Mouse (Mus musculus) limb, embryonic 14.5 days (tissue): Measurements from ENCODE around the gene Ormdl1. TPM values are rescaled to one million over a fixed set of nuclear protein-coding genes. Genes with fewer than 3 reads are reported as not detected.
"Not testable (repeated sequence)": the region's sequence is repeated elsewhere in the genome, so short reads cannot be mapped to it uniquely, and the experiment has no call there.

Experiments
- ATAC-seq: fragments of 200-750 bp; cut with Nextera tagmentation; 2 replicates; pipeline ENCODE4 v1.8.0; 2017; ENCODE audit warnings: low read depth, moderate number of reproducible peaks, moderate TSS enrichment; ENCODE audit not compliant: low FRiP score
- DNase-seq: peaks from one replicate; pipeline ENCODE4 v3.0.0-alpha.2; 2015; ENCODE audit warnings: low spot score
- H3K27ac ChIP-seq: fragments of 300-500 bp; sonication (generic); replicated peaks from 2 replicates; pipeline ENCODE4 v1.5.1; 2014; ENCODE audit warnings: low read depth, mild to moderate bottlenecking, low read length, moderate library complexity, mixed read lengths
- H3K27me3 ChIP-seq: fragments of 300-500 bp; sonication (generic); 2 replicates; pipeline ENCODE4 v1.6.1; 2014; ENCODE audit warnings: low read length, mixed read lengths; ENCODE audit not compliant: control insufficient read depth, insufficient read depth
- H3K36me3 ChIP-seq: fragments of 300-500 bp; sonication (generic); 2 replicates; pipeline ENCODE4 v1.6.1; 2014; ENCODE audit warnings: mild to moderate bottlenecking, low read length, moderate library complexity, mixed read lengths; ENCODE audit not compliant: control insufficient read depth, insufficient read depth
- H3K4me1 ChIP-seq: fragments of 300-500 bp; sonication (generic); 2 replicates; pipeline ENCODE4 v1.6.1; 2014; ENCODE audit warnings: antibody characterized with exemption, low read length, mixed read lengths; ENCODE audit not compliant: control insufficient read depth, insufficient read depth
- H3K4me2 ChIP-seq: fragments of 300-500 bp; sonication (generic); replicated peaks from 2 replicates; pipeline ENCODE4 v1.6.1; 2014; ENCODE audit warnings: low read depth, mild to moderate bottlenecking, low read length, moderate library complexity; ENCODE audit not compliant: severe bottlenecking
- H3K4me3 ChIP-seq: fragments of 300-500 bp; sonication (generic); replicated peaks from 2 replicates; pipeline ENCODE4 v1.5.1; 2014; ENCODE audit warnings: low read length
- H3K9ac ChIP-seq: fragments of 300-500 bp; sonication (generic); 2 replicates; pipeline ENCODE4 v1.6.1; 2014; ENCODE audit warnings: mild to moderate bottlenecking, low read depth, low read length, moderate library complexity; ENCODE audit not compliant: severe bottlenecking
- H3K9me3 ChIP-seq: fragments of 300-500 bp; sonication (generic); 2 replicates; pipeline ENCODE4 v1.6.1; 2016; ENCODE audit warnings: low read length; ENCODE audit not compliant: control insufficient read depth
- POLR2A ChIP-seq: fragments of 200-500 bp; IDR thresholded peaks from 2 replicates; pipeline ENCODE4 v1.8.0; 2012; ENCODE audit warnings: inconsistent platforms, mild to moderate bottlenecking, moderate library complexity, borderline replicate concordance; ENCODE audit not compliant: insufficient read depth, insufficient read length; ENCODE audit errors: extremely low read depth
- WGBS: fragments of 180-500 bp; shearing (Covaris S2); extraction: QIAGEN DNeasy Blood & Tissue Kit; methylation state at CpG from one replicate; pipeline ENCODE4 v1.1.7; 2014; 5-methylcytosine and 5-hydroxymethylcytosine counted together
- polyA plus RNA-seq, 2 experiments: library from polyadenylated mRNA; depleted of rRNA in 1 of 2; stranded (reverse) in 1 of 2; unstranded in 1 of 2; fragments of >200 nt; fragmentation: Nextera tagmentation in 1 of 2; extraction: Ambion mirVana in 1 of 2; gene quantifications; 2 replicates each; pipeline versions ENCODE4 v1.2.1 to v1.2.3; 2012 to 2014

The Ormdl1 gene
- polyA plus RNA-seq (2012; rRNA removed) = 21.2 and 21.9 TPM in 2 replicates
- 37.4 and 42.9 TPM in 2 replicates for polyA plus RNA-seq (2014; fragmentation: Nextera tagmentation; extraction: Ambion mirVana)

DNA sequence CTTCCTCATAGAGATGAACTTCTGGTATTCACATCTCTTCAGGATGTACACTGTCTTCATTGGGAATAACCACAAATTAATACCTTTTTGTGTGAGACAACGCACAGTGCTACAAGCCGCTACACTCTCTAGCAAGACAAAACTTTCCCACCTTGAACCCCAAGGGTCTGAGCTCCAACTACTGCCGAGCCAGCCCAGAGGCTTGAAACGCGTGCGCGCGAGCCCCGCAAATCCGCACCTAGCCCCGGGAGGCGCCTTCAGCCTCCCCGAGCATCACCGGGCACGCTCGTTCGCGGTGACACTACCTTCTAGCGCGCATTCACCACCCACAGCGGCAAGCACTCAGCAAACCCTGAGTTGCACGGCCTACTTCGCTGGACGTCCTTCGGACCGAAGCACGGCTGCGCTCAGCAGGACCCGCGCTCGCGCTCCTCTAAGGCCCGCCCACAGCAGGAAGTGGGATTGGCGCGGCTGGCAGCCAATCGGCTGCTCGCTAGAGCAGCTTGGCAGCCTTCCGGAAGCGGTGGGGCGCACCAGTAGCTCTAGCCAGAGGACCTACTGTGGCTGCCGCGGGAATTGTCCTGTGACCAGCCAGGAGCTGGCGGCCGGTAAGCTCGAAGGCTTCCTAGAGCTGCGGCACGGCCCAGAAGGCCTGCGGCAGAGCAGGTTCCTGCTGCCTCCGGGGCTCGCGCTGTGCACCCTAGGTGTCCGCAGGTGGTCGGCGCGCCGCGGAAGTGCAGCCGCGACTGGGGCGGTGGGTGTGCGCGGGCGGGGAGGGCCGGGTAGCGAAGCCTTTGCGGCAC, at the start of gene Ormdl1, which contains the start of the genes Pms1 and Gm28778:
Gene Ormdl1 (plus strand): TSS at position 515 of the 803 bp plus-strand sequence.
Gene Pms1 (minus strand): TSS at position 438 of the 803 bp plus-strand sequence.
Gene Gm28778 (plus strand): TSS at position 531 of the 803 bp plus-strand sequence.
- H3K4me2 ChIP-seq = peak within 1 kb of the TSS; percentile 63
- H3K27ac ChIP-seq = peak within 1 kb of the TSS; percentile 83
- peak within 1 kb of the TSS; percentile 72 for H3K4me3 ChIP-seq
- peak; percentile 89; the same call in 1 of the 2 replicates for TF ChIP-seq POLR2A
- 3% methylated on average over 61 of the region's 66 CpGs for WGBS
- no peaks in the 10 kb centered on the region for H3K27me3 ChIP-seq
- H3K9ac ChIP-seq = peak within 1 kb of the TSS; percentile 81
- no peaks in the 10 kb centered on the region for H3K4me1 ChIP-seq
- no peaks in the 10 kb centered on the region for H3K9me3 ChIP-seq
- DNase-seq (peak; percentile 96), ATAC-seq (peak; percentile 100)
- peaks cover 10% of the 10 kb centered on the region; the same call in 1 of the 2 replicates for H3K36me3 ChIP-seq

DNA sequence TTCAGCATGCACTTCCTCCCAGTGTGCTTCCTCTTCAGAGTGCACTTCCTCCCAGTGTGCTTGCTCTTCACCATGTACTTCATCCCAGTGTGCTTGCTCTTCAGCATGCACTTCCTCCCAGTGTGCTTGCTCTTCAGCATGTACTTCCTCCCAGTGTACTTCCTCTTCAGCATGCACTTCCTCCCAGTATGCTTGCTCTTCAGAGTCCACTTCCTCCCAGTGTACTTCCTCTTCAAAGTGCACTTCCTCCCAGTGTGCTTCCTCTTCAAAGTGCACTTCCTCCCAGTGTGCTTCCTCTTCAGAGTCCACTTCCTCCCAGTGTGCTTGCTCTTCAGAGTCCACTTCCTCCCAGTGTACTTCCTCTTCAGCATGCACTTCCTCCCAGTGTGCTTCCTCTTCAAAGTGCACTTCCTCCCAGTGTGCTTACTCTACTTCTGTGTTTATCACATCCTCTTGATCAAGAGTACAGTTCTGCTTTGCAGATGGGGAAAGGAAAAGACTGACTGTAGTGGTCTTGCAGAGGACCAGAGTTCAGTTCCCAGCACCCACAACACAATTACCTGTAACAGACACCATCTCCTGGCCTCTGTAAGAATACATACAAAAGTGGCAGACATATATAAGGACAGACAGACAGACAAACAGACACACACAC, 31.8 kb upstream of the Ormdl1 start:
- H3K9me3 ChIP-seq, DNase-seq, H3K4me1 ChIP-seq, H3K4me3 ChIP-seq, ATAC-seq, H3K9ac ChIP-seq, H3K4me2 ChIP-seq, H3K36me3 ChIP-seq, H3K27ac ChIP-seq, H3K27me3 ChIP-seq: not testable (repeated sequence)

DNA sequence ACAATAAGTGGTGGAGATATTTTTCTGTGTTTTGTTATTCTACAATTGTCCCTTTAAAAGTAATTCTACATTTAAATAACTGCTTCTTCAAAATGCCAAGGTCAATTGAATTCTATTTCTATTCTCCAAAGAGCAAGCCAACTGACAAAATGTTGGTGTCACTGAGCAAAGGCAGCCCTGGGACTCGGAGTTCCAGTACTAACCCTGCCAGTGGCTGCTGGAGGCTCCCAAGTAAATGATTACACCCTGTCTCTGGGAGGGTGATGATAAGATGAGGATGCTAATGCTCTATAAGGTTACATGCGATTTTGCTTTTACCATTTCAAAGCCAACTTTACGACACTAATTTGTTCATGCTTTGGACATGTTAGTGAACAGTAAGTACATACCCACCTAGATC, 27.0 kb upstream of the Ormdl1 start:
- Histone ChIP-seq H3K9me3 (no peaks in the 10 kb centered on the region), H3K4me1 (no peaks in the 10 kb centered on the region), H3K4me2 (no peak overlapping the region), H3K36me3 (no peaks in the 10 kb centered on the region), H3K9ac (no peak overlapping the region), H3K4me3 (no peak overlapping the region), H3K27me3 (no peaks in the 10 kb centered on the region), H3K27ac (no peak overlapping the region)
- ATAC-seq (no peak), DNase-seq (no peak)
- 84% methylated on average over 3 of the region's 3 CpGs for WGBS
- TF ChIP-seq POLR2A = no peak

DNA sequence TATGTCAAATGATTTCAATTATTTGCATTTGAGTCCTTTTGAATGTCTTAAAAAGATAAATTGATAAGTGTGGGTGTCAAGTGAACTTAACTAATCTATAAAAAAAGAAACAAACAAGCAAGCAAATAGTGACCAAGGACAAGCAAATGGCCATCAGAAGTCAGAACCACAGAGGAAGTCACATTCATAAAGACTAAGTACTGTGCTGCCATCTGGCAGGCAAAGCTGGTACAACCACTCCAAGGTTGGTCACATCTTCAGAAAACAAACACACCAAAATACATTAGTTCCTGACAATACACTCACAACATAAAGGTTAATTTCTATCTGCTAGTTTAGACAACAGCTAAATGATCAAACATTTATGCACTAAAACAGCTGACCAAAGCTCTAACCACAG, 24.2 kb upstream of the Ormdl1 start:
- Histone ChIP-seq H3K4me2 (no peak overlapping the region), H3K27me3 (no peaks in the 10 kb centered on the region), H3K9me3 (no peaks in the 10 kb centered on the region), H3K27ac (no peak overlapping the region), H3K4me3 (no peak overlapping the region), H3K4me1 (no peaks in the 10 kb centered on the region), H3K36me3 (no peaks in the 10 kb centered on the region), H3K9ac (no peak overlapping the region)
- no peak for ATAC-seq
- TF ChIP-seq POLR2A = no peak
- DNase-seq = peak; percentile 23

DNA sequence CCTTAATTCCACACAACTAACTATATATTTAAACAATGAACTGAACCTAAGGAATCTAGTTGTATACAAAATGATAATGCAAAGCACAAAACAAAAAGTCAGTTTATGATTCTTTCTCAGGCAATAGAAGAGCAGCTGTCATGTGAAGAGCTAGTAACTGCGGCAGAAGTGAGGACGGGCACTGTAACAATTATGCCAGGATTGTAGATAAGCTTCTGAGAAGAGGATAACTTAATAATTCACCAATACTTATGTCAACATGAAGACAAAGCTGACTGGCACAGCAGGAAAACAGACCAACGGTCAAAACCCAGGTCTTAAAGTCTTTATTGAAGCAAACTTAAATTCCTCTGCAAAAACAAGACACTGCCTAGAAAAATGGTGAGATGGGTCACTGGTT, 5.7 kb upstream of the Ormdl1 start:
- Histone ChIP-seq H3K36me3 (peaks cover 5% of the 10 kb centered on the region; the same call in 1 of the 2 replicates), H3K27me3 (no peaks in the 10 kb centered on the region), H3K4me1 (no peaks in the 10 kb centered on the region), H3K27ac (no peak overlapping the region), H3K4me2 (no peak overlapping the region), H3K9me3 (no peaks in the 10 kb centered on the region), H3K4me3 (no peak overlapping the region), H3K9ac (no peak overlapping the region)
- TF ChIP-seq POLR2A = no peak
- WGBS = 86% methylated on average over 3 of the region's 3 CpGs
- DNase-seq = no peak
- ATAC-seq = no peak
